Mouse (Mus musculus) lung, embryonic 14.5 days (tissue): Measurements from ENCODE around the gene Kdelr3. TPM values are rescaled to one million over a fixed set of nuclear protein-coding genes. Genes with fewer than 3 reads are reported as not detected.

ENCODE experiments used
- ATAC-seq: fragments of 200-750 bp; cut with Nextera tagmentation; 2 replicates; pipeline ENCODE4 v1.8.0; 2017; ENCODE audit warnings: mild to moderate bottlenecking, moderate TSS enrichment, moderate library complexity; ENCODE audit not compliant: insufficient read depth
- DNase-seq: peaks from one replicate; pipeline ENCODE4 v3.0.0-alpha.2; 2015
- H3K27ac ChIP-seq: fragments of 300-500 bp; sonication (generic); 2 replicates; pipeline ENCODE4 v1.5.1; 2014; ENCODE audit warnings: low read depth, mild to moderate bottlenecking, moderate library complexity
- H3K27me3 ChIP-seq: fragments of 300-500 bp; sonication (generic); 2 replicates; pipeline ENCODE4 v1.6.1; 2014; ENCODE audit warnings: low read length, control low read depth; ENCODE audit not compliant: insufficient read depth
- H3K36me3 ChIP-seq: fragments of 300-500 bp; sonication (generic); 2 replicates; pipeline ENCODE4 v1.6.1; 2014; ENCODE audit warnings: control low read depth; ENCODE audit not compliant: insufficient read depth
- H3K4me1 ChIP-seq: fragments of 300-500 bp; sonication (generic); 2 replicates; pipeline ENCODE4 v1.6.1; 2014; ENCODE audit warnings: antibody characterized with exemption, control low read depth; ENCODE audit not compliant: insufficient read depth
- H3K4me2 ChIP-seq: fragments of 300-500 bp; sonication (generic); 2 replicates; pipeline ENCODE4 v1.6.1; 2014; ENCODE audit warnings: mild to moderate bottlenecking
- H3K4me3 ChIP-seq: fragments of 300-500 bp; sonication (generic); 2 replicates; pipeline ENCODE4 v1.5.1; 2014; ENCODE audit warnings: low read depth, low read length
- H3K9ac ChIP-seq: fragments of 300-500 bp; sonication (generic); 2 replicates; pipeline ENCODE4 v1.6.1; 2014
- H3K9me3 ChIP-seq: fragments of 300-500 bp; sonication (generic); 2 replicates; pipeline ENCODE4 v1.6.1; 2016; ENCODE audit warnings: low read depth, low read length, control low read depth
- CTCF ChIP-seq: IDR thresholded peaks from 2 replicates; pipeline ENCODE4 v1.5.1; 2016; ENCODE audit warnings: antibody characterized with exemption, low read depth
- WGBS: fragments of 180-500 bp; shearing (Covaris S2); extraction: QIAGEN DNeasy Blood & Tissue Kit; methylation state at CpG from one replicate; pipeline ENCODE4 v1.1.7; 2014; 5-methylcytosine and 5-hydroxymethylcytosine counted together
- polyA plus RNA-seq: library from polyadenylated mRNA; unstranded; fragments of >200 nt; fragmentation: Nextera tagmentation; extraction: Ambion mirVana; gene quantifications from 2 replicates; pipeline ENCODE4 v1.2.1, GENCODE M21; 2014

Gene Kdelr3
- polyA plus RNA-seq, 1 experiment from 2014 or later, result 60.3 TPM

DNA sequence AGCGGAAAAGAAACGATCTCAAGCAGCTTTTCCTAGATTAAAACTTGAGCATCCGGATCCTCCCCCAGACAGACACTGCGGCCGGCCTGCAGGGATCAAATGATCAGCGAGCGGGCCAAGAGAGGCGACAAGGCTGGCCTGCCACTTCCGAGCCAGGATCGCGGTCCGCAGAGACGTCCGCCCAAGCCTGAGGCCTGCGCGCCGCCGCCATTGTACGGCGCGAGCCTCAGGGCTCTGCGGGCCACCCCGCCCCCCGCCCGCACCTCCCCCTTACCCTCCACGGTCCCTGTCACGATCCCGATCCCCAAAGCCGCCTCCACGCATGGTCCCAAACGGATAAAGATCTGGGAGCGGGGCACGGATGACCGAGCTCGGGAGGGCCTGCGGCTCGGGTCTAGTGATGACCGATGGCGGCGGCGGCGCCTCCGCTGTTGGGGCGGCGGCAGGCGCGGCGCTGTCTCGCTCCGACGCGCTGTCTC lies 29.7 kb downstream of the Kdelr3 start:
- under 1% methylated on average over 52 of the region's 52 CpGs for WGBS
- Histone ChIP-seq H3K4me1 (peaks cover 15% of the 10 kb centered on the region; the same call in 1 of the 2 replicates), H3K36me3 (peaks cover 38% of the 10 kb centered on the region), H3K9ac (peak overlapping the region; percentile 99), H3K27me3 (peaks cover 3% of the 10 kb centered on the region; the same call in 1 of the 2 replicates), H3K27ac (peak overlapping the region; percentile 98), H3K9me3 (no peaks in the 10 kb centered on the region; the same call in 1 of the 2 replicates), H3K4me3 (peak overlapping the region; percentile 96), H3K4me2 (peak overlapping the region; percentile 66)
- no peak for TF ChIP-seq CTCF
- ATAC-seq, result peak; percentile 74
- peak; percentile 78 for DNase-seq

DNA sequence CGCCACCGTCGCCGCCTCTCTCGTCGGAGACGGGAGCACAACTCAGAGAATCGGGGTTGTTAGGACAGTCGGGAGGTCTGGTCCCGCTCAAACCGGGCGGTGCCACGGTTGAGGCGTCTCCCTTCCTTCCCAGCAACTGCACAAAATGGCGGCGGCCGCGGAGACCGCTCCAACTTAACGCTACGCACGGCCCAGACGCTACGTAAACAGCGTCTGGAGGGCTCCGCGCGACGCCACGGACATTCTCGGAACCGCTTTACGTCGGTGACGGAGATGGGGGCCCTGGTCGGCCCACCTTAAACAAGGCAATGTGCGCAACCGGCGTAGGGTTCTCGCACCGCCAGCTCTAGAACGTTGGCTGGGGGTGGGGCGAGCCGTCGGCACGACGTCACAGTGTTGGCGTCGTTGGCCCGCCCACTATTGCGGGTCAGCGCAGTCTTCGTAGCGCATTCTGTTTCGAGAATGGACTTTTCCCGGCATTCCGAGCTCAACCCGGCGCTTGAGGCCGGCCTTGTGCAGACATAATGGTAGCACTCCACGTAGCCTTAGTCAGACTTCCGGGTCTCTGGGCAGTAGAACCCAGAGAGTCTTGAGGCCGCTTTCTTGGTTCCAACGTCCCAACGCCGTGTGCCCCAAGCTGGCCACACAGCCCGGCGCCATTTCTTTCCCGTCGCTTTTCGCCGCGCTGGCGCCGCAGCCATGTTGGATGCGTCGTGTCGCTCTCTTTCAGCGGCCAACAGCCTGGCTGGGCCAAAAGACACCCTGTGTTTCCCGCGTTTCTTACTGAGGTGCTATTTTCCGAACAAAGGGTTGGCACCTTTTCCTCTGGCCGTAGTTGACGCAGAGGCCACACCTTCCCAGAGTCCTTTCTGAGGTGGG lies 30.4 kb downstream of the Kdelr3 start, which contains the start of gene Ddx17:
Gene Ddx17 (minus strand): TSS at position 332 of the 879 bp plus-strand sequence.
- peak within 1 kb of the TSS; percentile 99 for H3K9ac ChIP-seq
- H3K4me2 ChIP-seq, result peak within 1 kb of the TSS; percentile 66
- peak within 1 kb of the TSS; percentile 98 for H3K27ac ChIP-seq
- no peak for TF ChIP-seq CTCF
- peak within 1 kb of the TSS; percentile 96 for H3K4me3 ChIP-seq
- peaks cover 15% of the 10 kb centered on the region; the same call in 1 of the 2 replicates for H3K4me1 ChIP-seq
- ATAC-seq, result peak; percentile 95
- H3K36me3 ChIP-seq, result peaks cover 32% of the 10 kb centered on the region
- WGBS, result 1% methylated on average over 84 of the region's 84 CpGs
- peaks cover 3% of the 10 kb centered on the region; the same call in 1 of the 2 replicates for H3K27me3 ChIP-seq
- no peaks in the 10 kb centered on the region; the same call in 1 of the 2 replicates for H3K9me3 ChIP-seq
- DNase-seq, result peak; percentile 99

DNA sequence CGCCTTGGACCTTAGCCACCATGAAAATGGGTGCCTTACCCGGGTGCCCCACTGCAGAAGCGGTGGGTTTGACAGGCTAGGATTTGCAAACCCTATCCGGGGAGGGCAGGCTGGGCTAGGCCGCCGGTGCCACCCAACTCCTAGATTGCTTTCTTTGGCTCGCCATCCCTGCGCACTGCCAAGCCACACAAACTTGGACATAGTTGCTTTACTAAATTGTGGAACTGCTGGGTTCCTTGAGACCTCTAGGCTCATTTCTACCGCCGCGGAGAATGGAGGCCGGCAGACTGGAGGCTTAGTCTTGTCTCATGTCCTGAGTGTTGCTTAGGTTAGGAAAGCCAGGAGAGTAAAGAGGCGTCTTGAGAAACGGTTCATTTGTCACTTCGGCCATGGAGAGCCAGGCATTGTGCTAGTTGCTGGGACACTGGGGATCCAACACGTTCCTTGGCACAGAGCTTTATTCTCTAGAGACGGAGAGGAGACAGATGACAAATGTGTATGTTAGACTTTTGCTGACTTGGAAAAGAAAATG lies 31.1 kb downstream of the Kdelr3 start:
- Histone ChIP-seq H3K36me3 (peaks cover 25% of the 10 kb centered on the region), H3K27me3 (peaks cover 3% of the 10 kb centered on the region; the same call in 1 of the 2 replicates), H3K9ac (peak overlapping the region; percentile 99), H3K4me2 (peak overlapping the region; percentile 66), H3K4me3 (peak overlapping the region; percentile 96), H3K4me1 (peaks cover 15% of the 10 kb centered on the region; the same call in 1 of the 2 replicates), H3K9me3 (no peaks in the 10 kb centered on the region; the same call in 1 of the 2 replicates), H3K27ac (peak overlapping the region; percentile 98)
- TF ChIP-seq CTCF, result no peak
- ATAC-seq (no peak; the same call in 1 of the 2 replicates), DNase-seq (no peak)
- WGBS, result 74% methylated on average over 17 of the region's 17 CpGs

DNA sequence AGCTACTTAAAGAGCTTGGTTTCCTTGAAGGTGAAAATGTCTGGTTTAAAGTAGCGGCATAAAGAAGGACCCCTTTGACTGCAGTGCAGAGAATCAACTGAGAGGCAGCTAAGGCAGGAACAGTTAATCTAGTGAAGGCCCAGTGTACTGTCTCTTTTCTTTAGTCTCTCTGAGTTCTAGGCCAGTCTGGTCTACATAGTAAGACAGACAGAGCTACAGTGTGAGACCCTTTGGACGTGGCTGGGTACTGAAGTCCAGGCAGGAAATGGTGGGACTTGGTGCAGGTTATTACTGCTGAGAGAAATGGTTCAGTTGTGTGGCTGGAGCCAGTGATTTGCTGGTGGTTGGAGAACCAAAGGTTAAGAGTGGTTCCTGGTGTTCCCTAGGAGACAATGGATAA lies 32.0 kb downstream of the Kdelr3 start:
- Histone ChIP-seq H3K4me1 (peaks cover 15% of the 10 kb centered on the region; the same call in 1 of the 2 replicates), H3K36me3 (peaks cover 17% of the 10 kb centered on the region), H3K9me3 (no peaks in the 10 kb centered on the region; the same call in 1 of the 2 replicates), H3K27ac (no peak overlapping the region), H3K9ac (no peak overlapping the region), H3K27me3 (peaks cover 3% of the 10 kb centered on the region; the same call in 1 of the 2 replicates), H3K4me2 (no peak overlapping the region), H3K4me3 (no peak overlapping the region)
- WGBS, result 96% methylated on average over 2 of the region's 2 CpGs
- TF ChIP-seq CTCF, result no peak
- ATAC-seq (no peak), DNase-seq (no peak)

DNA sequence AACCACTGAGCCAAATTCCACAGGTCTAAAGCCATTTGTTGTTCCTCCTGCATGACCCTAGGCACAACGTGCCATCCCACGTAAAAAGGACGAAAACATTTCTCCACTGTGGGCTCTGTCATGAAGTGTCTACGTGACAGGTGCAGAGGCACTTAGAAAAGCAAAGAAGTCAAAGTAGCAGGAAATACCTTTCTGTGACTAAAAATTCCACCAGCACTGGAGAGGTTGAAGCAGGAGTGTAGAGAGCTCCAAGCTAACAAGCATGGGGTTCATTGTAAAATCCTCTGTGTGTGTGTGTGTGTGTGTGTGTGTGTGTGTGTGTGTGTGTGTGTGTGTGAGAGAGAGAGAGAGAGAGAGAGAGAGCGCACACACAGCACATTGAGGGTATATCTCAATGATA lies 36.4 kb downstream of the Kdelr3 start:
- Histone ChIP-seq H3K27me3 (peaks cover 3% of the 10 kb centered on the region; the same call in 1 of the 2 replicates), H3K4me3 (no peak overlapping the region), H3K9me3 (no peaks in the 10 kb centered on the region; the same call in 1 of the 2 replicates), H3K4me1 (no peaks in the 10 kb centered on the region), H3K9ac (no peak overlapping the region), H3K27ac (0 out of 2 replicates have a peak overlapping the region, but pooled peaks have one; percentile 36), H3K4me2 (no peak overlapping the region), H3K36me3 (no peaks in the 10 kb centered on the region)
- ATAC-seq, result no peak
- no peak for DNase-seq
- WGBS, result 46% methylated on average over 5 of the region's 5 CpGs
- TF ChIP-seq CTCF, result no peak

DNA sequence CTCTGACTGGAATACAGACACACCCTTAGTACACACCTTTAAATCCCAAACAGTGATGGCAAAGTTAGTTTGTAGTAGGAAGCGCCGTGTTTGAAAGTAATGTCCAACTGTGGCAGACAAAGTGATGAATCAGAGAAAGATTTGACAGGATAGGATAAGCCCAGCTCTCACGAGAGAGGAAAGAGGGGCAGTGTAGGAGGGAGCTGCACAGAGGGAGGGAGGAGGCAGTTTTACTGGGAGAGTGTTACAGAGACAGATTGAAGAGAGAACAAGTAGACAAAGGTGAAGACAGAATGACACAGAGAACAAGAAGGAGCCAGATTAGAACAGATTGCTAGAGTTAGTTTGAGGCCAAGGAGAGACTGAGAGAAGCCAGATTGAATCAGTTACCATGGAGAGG lies 43.4 kb downstream of the Kdelr3 start:
- no peak for DNase-seq
- H3K27ac ChIP-seq, result no peak overlapping the region
- no peak overlapping the region for H3K4me2 ChIP-seq
- 24% methylated on average over 3 of the region's 3 CpGs for WGBS
- no peaks in the 10 kb centered on the region for H3K4me1 ChIP-seq
- no peaks in the 10 kb centered on the region for H3K27me3 ChIP-seq
- no peak overlapping the region for H3K9ac ChIP-seq
- H3K4me3 ChIP-seq, result no peak overlapping the region
- H3K9me3 ChIP-seq, result no peaks in the 10 kb centered on the region
- no peak for ATAC-seq
- H3K36me3 ChIP-seq, result no peaks in the 10 kb centered on the region
- TF ChIP-seq CTCF, result no peak
